Mouse (Mus musculus) stomach, postnatal 0 days (tissue): ENCODE measurements around the gene U2af1. TPM values are rescaled to one million over a fixed set of nuclear protein-coding genes. Genes with fewer than 3 reads are reported as not detected.
"Not testable (repeated sequence)": the region's sequence is repeated elsewhere in the genome, so short reads cannot be mapped to it uniquely, and the experiment has no call there.

ENCODE experiments used
- ATAC-seq: fragments of 200-750 bp; cut with Nextera tagmentation; 2 replicates; pipeline ENCODE4 v1.8.0; 2017; ENCODE audit not compliant: low FRiP score, low TSS enrichment
- DNase-seq: peaks from one replicate; pipeline ENCODE4 v3.0.0-alpha.2; 2016; ENCODE audit warnings: low spot score
- H3K27ac ChIP-seq: fragments of 300-500 bp; sonication (generic); replicated peaks from 2 replicates; pipeline ENCODE4 v1.5.1; 2014; ENCODE audit warnings: mild to moderate bottlenecking, control low read depth
- H3K27me3 ChIP-seq: fragments of 300-500 bp; sonication (generic); 2 replicates; pipeline ENCODE4 v1.6.1; 2014; ENCODE audit warnings: low read length; ENCODE audit not compliant: control insufficient read depth, insufficient read depth
- H3K36me3 ChIP-seq: fragments of 300-500 bp; sonication (generic); 2 replicates; pipeline ENCODE4 v1.6.1; 2014; ENCODE audit warnings: low read length, mixed read lengths; ENCODE audit not compliant: control insufficient read depth, insufficient read depth
- H3K4me1 ChIP-seq: fragments of 300-500 bp; sonication (generic); replicated peaks from 2 replicates; pipeline ENCODE4 v1.6.1; 2014; ENCODE audit warnings: antibody characterized with exemption; ENCODE audit not compliant: control insufficient read depth, insufficient read depth
- H3K4me2 ChIP-seq: fragments of 300-500 bp; sonication (generic); replicated peaks from 2 replicates; pipeline ENCODE4 v1.6.1; 2014; ENCODE audit warnings: low read depth, mild to moderate bottlenecking, control low read depth, moderate library complexity
- H3K4me3 ChIP-seq: fragments of 300-500 bp; sonication (generic); 2 replicates; pipeline ENCODE4 v1.5.1; 2014; ENCODE audit warnings: low read depth, low read length, control low read depth
- H3K9ac ChIP-seq: fragments of 300-500 bp; sonication (generic); 2 replicates; pipeline ENCODE4 v1.6.1; 2014; ENCODE audit warnings: mild to moderate bottlenecking, low read length, control low read depth, mixed read lengths
- H3K9me3 ChIP-seq: fragments of 300-500 bp; sonication (generic); 2 replicates; pipeline ENCODE4 v1.6.1; 2016; ENCODE audit warnings: low read length; ENCODE audit not compliant: control insufficient read depth
- CTCF ChIP-seq: IDR thresholded peaks from 2 replicates; pipeline ENCODE4 v1.5.1; 2016; ENCODE audit warnings: antibody characterized with exemption, low read depth, mild to moderate bottlenecking, moderate library complexity
- EP300 ChIP-seq: optimal IDR thresholded peaks from 2 replicates; pipeline ENCODE3; 2016; ENCODE audit warnings: antibody characterized with exemption
- WGBS: fragments of 180-500 bp; shearing (Covaris S2); extraction: QIAGEN DNeasy Blood & Tissue Kit; methylation state at CpG from one replicate; pipeline ENCODE4 v1.1.7; 2014; 5-methylcytosine and 5-hydroxymethylcytosine counted together
- polyA plus RNA-seq: library from polyadenylated mRNA; unstranded; fragments of >200 nt; fragmentation: Nextera tagmentation; extraction: Ambion mirVana; gene quantifications from 2 replicates; pipeline ENCODE4 v1.2.1, GENCODE M21; 2015

The U2af1 gene
- polyA plus RNA-seq, result 155 and 161 TPM in 2 replicates

DNA sequence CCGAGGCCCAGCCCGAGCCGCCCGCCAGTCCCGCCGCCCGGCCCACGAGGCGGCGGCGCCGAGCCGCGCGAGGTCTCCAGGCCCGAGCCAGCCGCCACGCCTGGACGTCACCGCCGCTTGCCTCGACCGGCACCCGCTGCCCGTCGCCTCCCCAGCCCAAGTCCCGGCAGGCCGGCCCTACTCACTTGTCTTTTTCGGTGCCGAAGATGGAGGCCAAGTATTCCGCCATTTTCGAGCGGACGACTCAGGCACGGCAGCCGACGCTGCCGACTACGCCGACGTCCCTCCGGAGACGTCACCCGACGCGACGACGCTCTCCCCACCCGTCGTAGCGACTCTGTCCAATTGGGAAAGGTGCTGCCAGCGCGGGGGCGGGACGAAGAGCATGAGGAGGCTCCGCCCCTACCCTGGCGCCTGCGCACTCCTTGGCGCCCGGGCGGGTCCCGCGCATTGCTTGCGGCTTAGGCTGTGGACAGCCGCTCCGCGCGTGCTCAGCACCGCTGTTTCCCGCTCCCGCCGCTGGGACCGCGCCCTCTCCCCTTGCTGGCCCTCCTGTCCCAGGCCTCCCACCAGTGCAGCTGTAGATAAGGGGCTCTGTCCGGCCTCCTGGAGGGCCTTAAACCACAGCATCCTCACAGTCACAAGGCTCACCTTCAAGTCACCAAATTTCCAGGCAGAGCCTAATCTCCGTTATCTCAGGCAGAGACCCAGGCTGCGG lies at the start of gene U2af1:
Gene U2af1 (minus strand): TSS at position 425 of the 718 bp plus-strand sequence.
- ATAC-seq, result peak; percentile 98
- H3K36me3 ChIP-seq, result peaks cover 3% of the 10 kb centered on the region; the same call in 1 of the 2 replicates
- peak within 1 kb of the TSS; percentile 88 for H3K27ac ChIP-seq
- peak within 1 kb of the TSS; percentile 66 for H3K4me3 ChIP-seq
- H3K27me3 ChIP-seq, result no peaks in the 10 kb centered on the region
- peak; percentile 98 for DNase-seq
- no peaks in the 10 kb centered on the region for H3K9me3 ChIP-seq
- 1% methylated on average over 53 of the region's 77 CpGs for WGBS
- H3K4me2 ChIP-seq, result peak within 1 kb of the TSS; percentile 81
- peak within 1 kb of the TSS; percentile 87 for H3K9ac ChIP-seq
- no peak for TF ChIP-seq EP300
- no peak for TF ChIP-seq CTCF
- no peaks in the 10 kb centered on the region for H3K4me1 ChIP-seq

GRCm38 (mm10) chr17:31705271-31706020 lies 46.8 kb upstream of the U2af1 start:
- ATAC-seq, result no peak
- Histone ChIP-seq H3K4me3 (no peak overlapping the region), H3K27me3 (no peaks in the 10 kb centered on the region), H3K9me3 (no peaks in the 10 kb centered on the region), H3K4me2 (no peak overlapping the region), H3K4me1 (no peaks in the 10 kb centered on the region), H3K27ac (no peak overlapping the region), H3K9ac (no peak overlapping the region), H3K36me3 (no peaks in the 10 kb centered on the region)
- TF ChIP-seq CTCF (no peak), EP300 (no peak)
- WGBS, result 75% methylated on average over 20 of the region's 20 CpGs
- no peak for DNase-seq

DNA sequence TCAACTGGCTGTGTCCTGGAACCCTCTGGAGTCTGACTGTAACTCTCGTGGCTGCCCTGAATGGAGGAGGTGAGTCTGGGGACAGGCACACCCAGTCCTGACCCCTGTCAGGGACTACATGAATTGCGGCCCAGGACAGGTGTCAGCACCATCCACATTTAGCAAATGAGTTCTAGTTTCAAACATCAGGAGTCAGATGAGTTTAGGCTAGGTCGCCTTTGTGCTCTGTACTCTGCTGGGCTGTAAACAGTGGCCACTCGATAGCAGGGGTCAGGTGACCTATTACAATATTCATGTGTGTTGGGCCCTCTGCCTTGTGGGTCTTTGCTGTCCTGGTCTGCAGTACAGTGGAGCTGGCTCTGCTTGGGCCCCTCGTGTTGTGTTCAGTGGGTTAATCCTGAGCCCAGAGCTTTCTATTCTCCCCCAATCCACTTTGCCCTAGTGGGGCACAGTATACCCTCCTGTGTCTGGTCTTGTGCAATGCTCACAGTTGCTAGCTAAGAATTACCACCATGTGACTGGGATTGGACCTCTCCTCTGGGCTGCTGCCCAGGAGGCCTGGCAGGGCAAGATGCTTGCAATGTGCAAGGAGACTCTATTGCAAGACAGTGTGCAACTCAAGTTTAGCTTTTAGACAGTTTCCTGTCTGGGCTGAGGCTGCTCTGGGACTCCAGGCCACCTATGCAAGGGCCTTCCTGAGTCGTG lies 44.7 kb upstream of the U2af1 start:
- Histone ChIP-seq H3K36me3 (no peaks in the 10 kb centered on the region), H3K27ac (no peak overlapping the region), H3K9me3 (no peaks in the 10 kb centered on the region), H3K4me3 (no peak overlapping the region), H3K27me3 (no peaks in the 10 kb centered on the region), H3K9ac (no peak overlapping the region), H3K4me2 (no peak overlapping the region), H3K4me1 (no peaks in the 10 kb centered on the region)
- TF ChIP-seq EP300 (no peak), CTCF (no peak)
- WGBS, result 57% methylated on average over 6 of the region's 6 CpGs
- ATAC-seq (no peak), DNase-seq (no peak)

- no peak overlapping the region for H3K4me3 ChIP-seq
- ATAC-seq (no peak), DNase-seq (no peak)
- peaks cover 3% of the 10 kb centered on the region; the same call in 1 of the 2 replicates for H3K4me1 ChIP-seq
- no peak overlapping the region for H3K9ac ChIP-seq
- H3K27ac ChIP-seq, result no peak overlapping the region
- no peaks in the 10 kb centered on the region for H3K36me3 ChIP-seq
- no peaks in the 10 kb centered on the region for H3K27me3 ChIP-seq
- 70% methylated on average over 11 of the region's 11 CpGs for WGBS
- H3K9me3 ChIP-seq, result no peaks in the 10 kb centered on the region
- no peak overlapping the region for H3K4me2 ChIP-seq
- TF ChIP-seq CTCF, result no peak
- no peak for TF ChIP-seq EP300
Measured at GRCm38 (mm10) chr17:31698347-31698746, 39.7 kb upstream of the U2af1 start.

DNA sequence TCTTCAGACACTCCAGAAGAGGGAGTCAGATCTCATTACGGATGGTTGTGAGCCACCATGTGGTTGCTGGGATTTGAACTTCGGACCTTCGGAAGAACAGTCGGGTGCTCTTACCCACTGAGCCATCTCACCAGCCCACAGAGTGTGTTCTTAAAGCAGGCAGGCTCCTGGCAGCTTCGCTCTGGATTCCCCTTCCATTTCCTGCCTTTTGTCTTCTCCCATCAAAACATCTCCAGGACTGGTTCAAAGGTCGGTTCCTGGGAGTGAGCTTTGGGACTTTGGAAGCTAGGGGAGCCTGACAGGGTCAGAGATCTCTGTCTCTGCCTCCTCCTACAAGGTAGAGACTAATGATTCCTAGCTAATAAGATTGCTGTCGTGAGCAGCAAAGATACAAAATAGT lies 36.7 kb upstream of the U2af1 start:
- not testable (repeated sequence) for H3K4me2 ChIP-seq, H3K4me3 ChIP-seq, H3K36me3 ChIP-seq, H3K9me3 ChIP-seq, H3K27me3 ChIP-seq, H3K9ac ChIP-seq, H3K27ac ChIP-seq, ATAC-seq, H3K4me1 ChIP-seq, DNase-seq
- 85% methylated on average over 6 of the region's 7 CpGs for WGBS
